Mouse (Mus musculus): ENCODE results near the gene Acacb. TPM values are rescaled to one million over a fixed set of nuclear protein-coding genes. Genes with fewer than 3 reads are reported as not detected.

Acacb gene
- polyA plus RNA-seq, 1 experiment from 2014 or later = 0.54 TPM

GRCm38 (mm10) chr5:114275991-114276390 is 129.7 kb downstream of the Acacb start:
- DNase-seq (ENCODE audit: low spot score) = no peak
- H3K4me1 ChIP-seq (ENCODE audit: insufficient read depth, low read depth, low read length) = peaks cover 6% of the 10 kb centered on the region; the same call in 1 of the 2 replicates
- no peak for TF ChIP-seq EP300 (IDR thresholded peaks at IDR 0.05)
- no peak for TF ChIP-seq CTCF (IDR thresholded peaks at IDR 0.05)
- no peak overlapping the region for H3K27ac ChIP-seq (ENCODE audit: low read length)
- H3K4me3 ChIP-seq (ENCODE audit: low read depth, low read length) = no peak overlapping the region
- peaks cover 47% of the 10 kb centered on the region for H3K27me3 ChIP-seq (replicated peaks; ENCODE audit: insufficient read depth, low read length)
- no peak for ATAC-seq
- H3K9me3 ChIP-seq (ENCODE audit: low read length) = no peaks in the 10 kb centered on the region
- no peaks in the 10 kb centered on the region for H3K36me3 ChIP-seq (ENCODE audit: insufficient read depth, low read length)
- no peak overlapping the region for H3K4me2 ChIP-seq (replicated peaks; ENCODE audit: low read depth, low read length)
- WGBS = 37% methylated on average over 16 of the region's 16 CpGs
- H3K9ac ChIP-seq (replicated peaks; ENCODE audit: low read depth) = no peak overlapping the region

GRCm38 (mm10) chr5:114279382-114280143 is 133.2 kb downstream of the Acacb start:
- Histone ChIP-seq H3K9ac (replicated peaks; ENCODE audit: low read depth) (no peak overlapping the region), H3K27ac (ENCODE audit: low read length) (no peak overlapping the region), H3K9me3 (ENCODE audit: low read length) (no peaks in the 10 kb centered on the region), H3K4me1 (ENCODE audit: insufficient read depth, low read depth, low read length) (no peaks in the 10 kb centered on the region), H3K4me3 (ENCODE audit: low read depth, low read length) (no peak overlapping the region), H3K27me3 (replicated peaks; ENCODE audit: insufficient read depth, low read length) (peaks cover 17% of the 10 kb centered on the region), H3K36me3 (ENCODE audit: insufficient read depth, low read length) (no peaks in the 10 kb centered on the region), H3K4me2 (replicated peaks; ENCODE audit: low read depth, low read length) (no peak overlapping the region)
- whole genome bisulfite sequencing = 42% methylated on average over 12 of the region's 12 CpGs
- ATAC-seq = no peak
- TF ChIP-seq EP300 (IDR thresholded peaks at IDR 0.05) (no peak), CTCF (IDR thresholded peaks at IDR 0.05) (no peak)
- DNase-seq (ENCODE audit: low spot score) = no peak

- Histone ChIP-seq H3K4me1 (ENCODE audit: insufficient read depth, low read depth, low read length) (no peaks in the 10 kb centered on the region), H3K9me3 (ENCODE audit: low read length) (no peaks in the 10 kb centered on the region), H3K27me3 (replicated peaks; ENCODE audit: insufficient read depth, low read length) (peaks cover 4% of the 10 kb centered on the region; the same call in 1 of the 2 replicates), H3K4me3 (ENCODE audit: low read depth, low read length) (no peak overlapping the region), H3K36me3 (ENCODE audit: insufficient read depth, low read length) (no peaks in the 10 kb centered on the region), H3K9ac (replicated peaks; ENCODE audit: low read depth) (no peak overlapping the region), H3K4me2 (replicated peaks; ENCODE audit: low read depth, low read length) (no peak overlapping the region), H3K27ac (ENCODE audit: low read length) (no peak overlapping the region)
- DNase-seq (ENCODE audit: low spot score) (no peak), ATAC-seq (no peak)
- 30% methylated on average over 6 of the region's 6 CpGs for WGBS
- TF ChIP-seq EP300 (IDR thresholded peaks at IDR 0.05) (no peak), CTCF (IDR thresholded peaks at IDR 0.05) (no peak)
Observed at GRCm38 (mm10) chr5:114282346-114282745, 136.0 kb downstream of the Acacb start.

GRCm38 (mm10) chr5:114284604-114285397 is 138.5 kb downstream of the Acacb start:
- no peak overlapping the region for H3K27ac ChIP-seq (ENCODE audit: low read length)
- no peaks in the 10 kb centered on the region for H3K9me3 ChIP-seq (ENCODE audit: low read length)
- no peaks in the 10 kb centered on the region for H3K36me3 ChIP-seq (ENCODE audit: insufficient read depth, low read length)
- H3K27me3 ChIP-seq (replicated peaks; ENCODE audit: insufficient read depth, low read length) = no peaks in the 10 kb centered on the region
- DNase-seq (ENCODE audit: low spot score) (no peak), ATAC-seq (no peak)
- TF ChIP-seq EP300 (IDR thresholded peaks at IDR 0.05) (no peak), CTCF (IDR thresholded peaks at IDR 0.05) (no peak)
- H3K4me2 ChIP-seq (replicated peaks; ENCODE audit: low read depth, low read length) = no peak overlapping the region
- no peak overlapping the region for H3K4me3 ChIP-seq (ENCODE audit: low read depth, low read length)
- WGBS = 63% methylated on average over 13 of the region's 13 CpGs
- no peak overlapping the region for H3K9ac ChIP-seq (replicated peaks; ENCODE audit: low read depth)
- no peaks in the 10 kb centered on the region for H3K4me1 ChIP-seq (ENCODE audit: insufficient read depth, low read depth, low read length)

- no peak for DNase-seq (ENCODE audit: low spot score)
- Histone ChIP-seq H3K9ac (replicated peaks; ENCODE audit: low read depth) (no peak overlapping the region), H3K4me1 (ENCODE audit: insufficient read depth, low read depth, low read length) (no peaks in the 10 kb centered on the region), H3K4me2 (replicated peaks; ENCODE audit: low read depth, low read length) (no peak overlapping the region), H3K27me3 (replicated peaks; ENCODE audit: insufficient read depth, low read length) (no peaks in the 10 kb centered on the region), H3K27ac (ENCODE audit: low read length) (no peak overlapping the region), H3K4me3 (ENCODE audit: low read depth, low read length) (no peak overlapping the region), H3K9me3 (ENCODE audit: low read length) (no peaks in the 10 kb centered on the region), H3K36me3 (ENCODE audit: insufficient read depth, low read length) (no peaks in the 10 kb centered on the region)
- no peak for ATAC-seq
- no peak for TF ChIP-seq CTCF (IDR thresholded peaks at IDR 0.05)
- no peak for TF ChIP-seq EP300 (IDR thresholded peaks at IDR 0.05)
- 96% methylated on average over 3 of the region's 3 CpGs for WGBS
Observed at GRCm38 (mm10) chr5:114285398-114285700, 139.0 kb downstream of the Acacb start.

GRCm38 (mm10) chr5:114286102-114286501 is 139.8 kb downstream of the Acacb start:
- no peak overlapping the region for H3K4me3 ChIP-seq (ENCODE audit: low read depth, low read length)
- WGBS = 73% methylated on average over 4 of the region's 4 CpGs
- H3K9ac ChIP-seq (replicated peaks; ENCODE audit: low read depth) = no peak overlapping the region
- ATAC-seq = no peak
- H3K4me1 ChIP-seq (ENCODE audit: insufficient read depth, low read depth, low read length) = no peaks in the 10 kb centered on the region
- H3K4me2 ChIP-seq (replicated peaks; ENCODE audit: low read depth, low read length) = no peak overlapping the region
- TF ChIP-seq EP300 (IDR thresholded peaks at IDR 0.05) (no peak), CTCF (IDR thresholded peaks at IDR 0.05) (peak; percentile 37)
- H3K36me3 ChIP-seq (ENCODE audit: insufficient read depth, low read length) = no peaks in the 10 kb centered on the region
- H3K9me3 ChIP-seq (ENCODE audit: low read length) = no peaks in the 10 kb centered on the region
- no peaks in the 10 kb centered on the region for H3K27me3 ChIP-seq (replicated peaks; ENCODE audit: insufficient read depth, low read length)
- no peak for DNase-seq (ENCODE audit: low spot score)
- no peak overlapping the region for H3K27ac ChIP-seq (ENCODE audit: low read length)
